Mouse (Mus musculus) MEL (cell line): Measurements from ENCODE around the gene Coil.

Source experiments
- CHD2 ChIP-seq: IDR thresholded peaks from 2 replicates; pipeline ENCODE4 v1.6.1; 2011; ENCODE audit warnings: low read length, improper control_type of control experiment
- CTCF ChIP-seq, 3 experiments: IDR thresholded peaks in 2 of 3; conservative IDR thresholded peaks in 1 of 3; 2 replicates each; pipeline ENCODE4 v1.5.1; 2011 to 2012; ENCODE audit warnings: low read length in 3 of 3, low read depth in 2 of 3, mild to moderate bottlenecking in 2 of 3, improper control_type of control experiment in 1 of 3, inconsistent platforms in 1 of 3, mixed read lengths in 1 of 3, moderate library complexity in 1 of 3; ENCODE audit not compliant: control insufficient read depth in 1 of 3, insufficient read depth in 1 of 3, poor library complexity in 1 of 3, severe bottlenecking in 1 of 3
- GABPA ChIP-seq: IDR thresholded peaks from 2 replicates; pipeline ENCODE4 v1.6.1; 2012; ENCODE audit warnings: low read depth, mild to moderate bottlenecking, inconsistent platforms, low read length, improper control_type of control experiment, moderate library complexity
- GATA1 ChIP-seq: IDR thresholded peaks from 2 replicates; pipeline ENCODE4 v1.6.1; 2011; ENCODE audit warnings: low read depth, low read length, improper control_type of control experiment
- HCFC1 ChIP-seq: IDR thresholded peaks from 2 replicates; pipeline ENCODE4 v1.6.1; 2012; ENCODE audit warnings: low read depth, mild to moderate bottlenecking, inconsistent platforms, low read length, improper control_type of control experiment, moderate library complexity
- POLR2A ChIP-seq, 2 experiments: IDR thresholded peaks; 2 replicates each; pipeline ENCODE4 v1.6.1; 2011 to 2012; ENCODE audit warnings: low read length in 2 of 2, mild to moderate bottlenecking in 2 of 2, control low read depth in 1 of 2, improper control_type of control experiment in 1 of 2, low read depth in 1 of 2, moderate library complexity in 1 of 2; ENCODE audit not compliant: control insufficient read depth in 1 of 2, insufficient read depth in 1 of 2, poor library complexity in 1 of 2
- POLR2AphosphoS2 ChIP-seq: IDR thresholded peaks from 2 replicates; pipeline ENCODE4 v1.6.1; 2011; ENCODE audit warnings: low read length, improper control_type of control experiment
- RCOR1 ChIP-seq: IDR thresholded peaks from 2 replicates; pipeline ENCODE4 v1.6.1; 2012; ENCODE audit warnings: low read depth, mild to moderate bottlenecking, inconsistent platforms, low read length, improper control_type of control experiment
- TAL1 ChIP-seq: IDR thresholded peaks from 2 replicates; pipeline ENCODE4 v1.6.1; 2012; ENCODE audit warnings: mild to moderate bottlenecking, inconsistent platforms, low read length, moderate library complexity, mixed read lengths
- USF1 ChIP-seq: IDR thresholded peaks from 2 replicates; pipeline ENCODE4 v1.6.1; 2014; ENCODE audit warnings: low read depth, mild to moderate bottlenecking, inconsistent platforms, low read length, improper control_type of control experiment, moderate library complexity

DNA sequence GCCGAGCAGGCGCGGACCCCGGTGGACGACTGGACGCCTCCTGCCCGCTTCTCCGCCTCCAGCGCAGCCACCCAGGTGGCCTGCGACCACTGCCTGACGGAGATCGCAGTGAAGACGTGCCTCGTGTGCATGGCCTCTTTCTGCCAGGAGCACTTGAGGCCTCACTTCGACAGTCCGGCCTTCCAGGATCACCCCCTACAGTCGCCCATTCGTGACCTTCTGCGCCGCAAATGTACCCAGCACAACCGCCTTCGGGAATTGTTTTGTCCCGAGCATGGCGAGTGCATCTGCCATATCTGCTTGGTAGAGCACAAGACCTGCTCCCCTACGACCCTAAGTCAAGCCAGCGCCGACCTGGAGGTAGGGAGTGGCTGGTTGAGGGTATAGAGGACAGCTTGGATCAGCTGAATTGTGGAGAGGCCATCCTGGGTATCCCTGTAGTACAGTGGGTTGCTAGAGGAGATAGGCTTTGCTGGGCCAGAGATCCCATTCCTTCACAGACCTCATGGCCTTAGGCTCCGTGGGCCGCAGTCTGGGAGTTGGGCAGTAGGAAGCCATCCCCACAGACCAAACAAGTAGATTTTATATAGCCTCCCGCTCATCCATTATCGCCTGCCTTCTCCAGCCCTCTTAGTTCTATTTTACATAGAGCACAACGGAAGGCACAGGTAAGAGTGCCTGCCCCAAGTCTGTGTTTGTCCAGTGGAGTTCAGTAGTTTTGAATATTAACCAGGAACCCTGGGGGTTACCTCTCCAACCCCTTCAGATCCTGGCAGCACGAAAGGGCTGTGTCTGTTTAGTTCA lies 29.9 kb downstream of the Coil start:
- TF ChIP-seq CTCF (IDR thresholded peaks at IDR 0.05 in 2 of 3, conservative IDR thresholded peaks at IDR 0.05 in 1 of 3; ENCODE audit: control insufficient read depth in 1 of 3, insufficient read depth in 1 of 3, low read depth in 2 of 3, low read length in 3 of 3, poor library complexity in 1 of 3, severe bottlenecking in 1 of 3) (no peak), CHD2 (no peak), POLR2A (IDR thresholded peaks at IDR 0.05; ENCODE audit: control insufficient read depth in 1 of 2, insufficient read depth in 1 of 2, low read depth in 1 of 2, low read length in 2 of 2, poor library complexity in 1 of 2) (0 out of 4 replicates have a peak, but pooled peaks of 1 of the 2 experiments have one; percentile 12), HCFC1 (no peak), RCOR1 (no peak), GABPA (no peak), USF1 (no peak), TAL1 (no peak), GATA1 (no peak), POLR2AphosphoS2 (no peak)
